Mouse (Mus musculus) testis, adult 2 months (tissue): ENCODE data around the gene Zfp169.

Experiments used
- CTCF ChIP-seq: fragments of 200-500 bp; IDR thresholded peaks from 2 replicates; pipeline ENCODE4 v1.5.1; 2012; ENCODE audit warnings: low read depth, mild to moderate bottlenecking, inconsistent platforms, low read length, moderate library complexity; ENCODE audit not compliant: control insufficient read depth, insufficient read depth, insufficient replicate concordance
- POLR2A ChIP-seq: fragments of 200-500 bp; IDR thresholded peaks from 2 replicates; pipeline ENCODE4 v1.6.1; 2012; ENCODE audit warnings: low read depth, mild to moderate bottlenecking, inconsistent platforms, low read length, moderate library complexity; ENCODE audit not compliant: control insufficient read depth

GRCm38 (mm10) chr13:48533441-48533840 lies 20.2 kb upstream of the Zfp169 start:
- no peak for TF ChIP-seq POLR2A
- TF ChIP-seq CTCF: no peak
